Mouse (Mus musculus): ENCODE measurements around the gene E4f1. TPM values are rescaled to one million over a fixed set of nuclear protein-coding genes. Genes with fewer than 3 reads are reported as not detected.

The E4f1 gene
- polyA plus RNA-seq, 1 experiment from 2014 or later, result 5.0 TPM

GRCm38 (mm10) chr17:24506332-24507070, 36.4 kb upstream of the E4f1 start:
- H3K9ac ChIP-seq (ENCODE audit: low read depth, low read length), result no peak overlapping the region
- 0 out of 2 replicates have a peak, but pooled peaks have one; percentile 6 for TF ChIP-seq CTCF (IDR thresholded peaks at IDR 0.05; ENCODE audit: low read depth)
- peaks cover 39% of the 10 kb centered on the region for H3K36me3 ChIP-seq (ENCODE audit: control insufficient read depth, insufficient read depth)
- H3K4me3 ChIP-seq (ENCODE audit: low read depth, low read length), result no peak overlapping the region
- WGBS, result 36% methylated on average over 36 of the region's 36 CpGs
- H3K27me3 ChIP-seq (replicated peaks; ENCODE audit: control insufficient read depth, insufficient read depth, low read length), result no peaks in the 10 kb centered on the region
- H3K9me3 ChIP-seq (ENCODE audit: control insufficient read depth), result no peaks in the 10 kb centered on the region
- H3K4me2 ChIP-seq (replicated peaks; ENCODE audit: low read depth), result peak overlapping the region; percentile 54
- H3K27ac ChIP-seq (ENCODE audit: low read depth, low read length), result no peak overlapping the region
- ATAC-seq, result peak; percentile 27; the same call in 1 of the 2 replicates
- H3K4me1 ChIP-seq (replicated peaks; ENCODE audit: control insufficient read depth, insufficient read depth, low read length), result 0 out of 2 replicates have a peak, but pooled peaks cover 6% of the 10 kb centered on the region

- Histone ChIP-seq H3K4me3 (ENCODE audit: low read depth, low read length) (no peak overlapping the region), H3K4me2 (replicated peaks; ENCODE audit: low read depth) (no peak overlapping the region), H3K27me3 (replicated peaks; ENCODE audit: control insufficient read depth, insufficient read depth, low read length) (no peaks in the 10 kb centered on the region), H3K27ac (ENCODE audit: low read depth, low read length) (no peak overlapping the region), H3K9ac (ENCODE audit: low read depth, low read length) (no peak overlapping the region), H3K9me3 (ENCODE audit: control insufficient read depth) (no peaks in the 10 kb centered on the region), H3K36me3 (ENCODE audit: control insufficient read depth, insufficient read depth) (peaks cover 28% of the 10 kb centered on the region), H3K4me1 (replicated peaks; ENCODE audit: control insufficient read depth, insufficient read depth, low read length) (0 out of 2 replicates have a peak, but pooled peaks cover 6% of the 10 kb centered on the region)
- 95% methylated on average over 30 of the region's 30 CpGs for WGBS
- TF ChIP-seq CTCF (IDR thresholded peaks at IDR 0.05; ENCODE audit: low read depth), result no peak
- no peak for ATAC-seq
Measured at GRCm38 (mm10) chr17:24505286-24505955, 35.3 kb upstream of the E4f1 start.

- TF ChIP-seq CTCF (IDR thresholded peaks at IDR 0.05; ENCODE audit: low read depth), result no peak
Measured at GRCm38 (mm10) chr17:24504085-24504484, 34.0 kb upstream of the E4f1 start.

GRCm38 (mm10) chr17:24502208-24502607, 32.1 kb upstream of the E4f1 start:
- Histone ChIP-seq H3K4me2 (replicated peaks; ENCODE audit: low read depth) (no peak overlapping the region), H3K27me3 (replicated peaks; ENCODE audit: control insufficient read depth, insufficient read depth, low read length) (no peaks in the 10 kb centered on the region), H3K9ac (ENCODE audit: low read depth, low read length) (no peak overlapping the region), H3K4me1 (replicated peaks; ENCODE audit: control insufficient read depth, insufficient read depth, low read length) (0 out of 2 replicates have a peak, but pooled peaks cover 3% of the 10 kb centered on the region), H3K27ac (ENCODE audit: low read depth, low read length) (no peak overlapping the region), H3K9me3 (ENCODE audit: control insufficient read depth) (no peaks in the 10 kb centered on the region), H3K4me3 (ENCODE audit: low read depth, low read length) (no peak overlapping the region), H3K36me3 (ENCODE audit: control insufficient read depth, insufficient read depth) (peaks cover 3% of the 10 kb centered on the region; the same call in 1 of the 2 replicates)
- WGBS, result 44% methylated on average over 11 of the region's 11 CpGs
- peak; percentile 61 for TF ChIP-seq CTCF (IDR thresholded peaks at IDR 0.05; ENCODE audit: low read depth)
- no peak for ATAC-seq

More at GRCm38 (mm10) chr17:24504085-24504484, 34.0 kb upstream of the E4f1 start:
- no peaks in the 10 kb centered on the region for H3K27me3 ChIP-seq (replicated peaks; ENCODE audit: control insufficient read depth, insufficient read depth, low read length)
- H3K9me3 ChIP-seq (ENCODE audit: control insufficient read depth), result no peaks in the 10 kb centered on the region
- no peak for ATAC-seq
- no peak overlapping the region for H3K4me2 ChIP-seq (replicated peaks; ENCODE audit: low read depth)
- peaks cover 15% of the 10 kb centered on the region for H3K36me3 ChIP-seq (ENCODE audit: control insufficient read depth, insufficient read depth)
- 82% methylated on average over 10 of the region's 10 CpGs for WGBS
- H3K27ac ChIP-seq (ENCODE audit: low read depth, low read length), result no peak overlapping the region
- H3K4me3 ChIP-seq (ENCODE audit: low read depth, low read length), result no peak overlapping the region
- H3K4me1 ChIP-seq (replicated peaks; ENCODE audit: control insufficient read depth, insufficient read depth, low read length), result 0 out of 2 replicates have a peak, but pooled peaks cover 6% of the 10 kb centered on the region
- H3K9ac ChIP-seq (ENCODE audit: low read depth, low read length), result no peak overlapping the region

- Histone ChIP-seq H3K4me1 (replicated peaks; ENCODE audit: control insufficient read depth, insufficient read depth, low read length) (no peaks in the 10 kb centered on the region), H3K4me3 (ENCODE audit: low read depth, low read length) (no peak overlapping the region), H3K9ac (ENCODE audit: low read depth, low read length) (no peak overlapping the region), H3K36me3 (ENCODE audit: control insufficient read depth, insufficient read depth) (no peaks in the 10 kb centered on the region), H3K27me3 (replicated peaks; ENCODE audit: control insufficient read depth, insufficient read depth, low read length) (0 out of 2 replicates have a peak, but pooled peaks cover under 1% of the 10 kb centered on the region), H3K4me2 (replicated peaks; ENCODE audit: low read depth) (no peak overlapping the region), H3K27ac (ENCODE audit: low read depth, low read length) (no peak overlapping the region), H3K9me3 (ENCODE audit: control insufficient read depth) (no peaks in the 10 kb centered on the region)
- TF ChIP-seq CTCF (IDR thresholded peaks at IDR 0.05; ENCODE audit: low read depth), result no peak
- no peak for ATAC-seq
- 62% methylated on average over 1 of the region's 1 CpGs for WGBS
Measured at GRCm38 (mm10) chr17:24496026-24496425, 25.9 kb upstream of the E4f1 start.

GRCm38 (mm10) chr17:24495443-24495842, 25.3 kb upstream of the E4f1 start:
- Histone ChIP-seq H3K4me3 (ENCODE audit: low read depth, low read length) (no peak overlapping the region), H3K27me3 (replicated peaks; ENCODE audit: control insufficient read depth, insufficient read depth, low read length) (0 out of 2 replicates have a peak, but pooled peaks cover 5% of the 10 kb centered on the region), H3K9me3 (ENCODE audit: control insufficient read depth) (no peaks in the 10 kb centered on the region), H3K4me1 (replicated peaks; ENCODE audit: control insufficient read depth, insufficient read depth, low read length) (no peaks in the 10 kb centered on the region), H3K27ac (ENCODE audit: low read depth, low read length) (no peak overlapping the region), H3K36me3 (ENCODE audit: control insufficient read depth, insufficient read depth) (no peaks in the 10 kb centered on the region), H3K9ac (ENCODE audit: low read depth, low read length) (no peak overlapping the region), H3K4me2 (replicated peaks; ENCODE audit: low read depth) (no peak overlapping the region)
- TF ChIP-seq CTCF (IDR thresholded peaks at IDR 0.05; ENCODE audit: low read depth), result no peak
- 82% methylated on average over 3 of the region's 3 CpGs for WGBS
- ATAC-seq, result no peak
